Mouse (Mus musculus): ENCODE measurements around the gene 9530068E07Rik. TPM values are rescaled to one million over a fixed set of nuclear protein-coding genes. Genes with fewer than 3 reads are reported as not detected.

9530068E07Rik gene
- total RNA-seq, 2 experiments from 2014 or later, result 65.7 to 65.8 TPM

DNA sequence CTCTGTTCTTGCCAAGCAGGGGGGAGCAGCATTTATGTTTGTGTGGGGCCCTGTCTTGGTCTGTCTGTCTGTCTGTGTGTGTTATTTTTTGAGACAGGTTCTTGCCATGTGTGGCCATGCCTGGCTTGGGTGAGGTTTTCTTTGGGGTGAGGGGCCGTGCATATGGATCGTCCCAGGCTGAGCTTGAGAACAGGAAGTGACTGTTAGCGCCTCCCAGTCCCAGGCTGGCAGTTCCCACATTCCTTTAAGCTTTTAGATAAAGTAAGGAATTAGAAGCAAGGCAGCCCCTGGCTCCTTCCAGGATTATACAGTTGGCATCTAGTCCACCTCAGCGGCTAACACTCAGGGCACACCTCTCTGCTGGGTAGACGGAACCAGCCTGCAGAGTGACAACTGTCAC, 13.1 kb downstream of the 9530068E07Rik start:
- DNase-seq (ENCODE audit: low spot score in 2 of 2), result no peak
- intact Hi-C loops (cut with DNase I), result no loop called here

DNA sequence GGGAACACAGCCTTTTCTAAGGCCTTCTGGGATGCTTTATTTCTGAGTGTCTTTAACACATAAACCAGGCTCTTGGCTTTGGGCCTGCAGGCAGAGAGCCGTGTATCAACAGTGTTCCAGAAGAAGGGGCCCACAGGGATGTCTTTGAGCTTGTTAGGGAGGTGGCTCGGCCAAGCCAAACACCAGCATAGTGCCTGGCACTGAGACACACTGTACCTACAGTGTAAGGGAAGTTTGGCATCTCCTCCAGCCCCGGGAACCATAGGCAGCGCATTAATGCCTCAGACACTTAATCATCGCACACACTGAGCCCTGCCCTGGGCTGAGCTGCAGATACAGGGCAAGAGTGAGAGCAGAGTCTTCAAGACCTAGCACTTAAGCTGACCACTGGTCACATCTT, 22.1 kb downstream of the 9530068E07Rik start:
- no peak for DNase-seq (ENCODE audit: low spot score in 2 of 2)
- intact Hi-C loops (cut with DNase I), result no loop called here

DNA sequence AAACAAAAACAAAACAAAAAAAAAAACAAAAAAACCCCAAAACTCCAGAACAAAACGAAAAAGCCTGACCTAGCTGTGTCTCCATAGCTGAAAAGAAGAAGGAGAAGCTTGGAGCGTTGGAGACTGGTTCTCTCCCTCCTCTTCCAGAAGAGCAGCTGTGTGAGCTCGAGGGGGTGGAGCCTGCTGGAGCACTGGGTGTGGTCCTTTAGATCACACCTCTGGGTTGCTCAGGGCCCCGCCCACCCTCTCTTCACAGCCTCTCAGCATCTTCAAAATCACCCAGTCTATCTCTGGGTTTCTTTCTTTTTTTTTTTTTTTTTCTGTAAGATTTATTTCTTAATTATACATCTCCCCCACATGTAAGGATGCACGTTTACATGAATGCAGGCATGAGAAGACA, 23.0 kb downstream of the 9530068E07Rik start:
- DNase-seq (ENCODE audit: low spot score in 2 of 2), result no peak
- intact Hi-C loops (cut with DNase I), result no loop called here

DNA sequence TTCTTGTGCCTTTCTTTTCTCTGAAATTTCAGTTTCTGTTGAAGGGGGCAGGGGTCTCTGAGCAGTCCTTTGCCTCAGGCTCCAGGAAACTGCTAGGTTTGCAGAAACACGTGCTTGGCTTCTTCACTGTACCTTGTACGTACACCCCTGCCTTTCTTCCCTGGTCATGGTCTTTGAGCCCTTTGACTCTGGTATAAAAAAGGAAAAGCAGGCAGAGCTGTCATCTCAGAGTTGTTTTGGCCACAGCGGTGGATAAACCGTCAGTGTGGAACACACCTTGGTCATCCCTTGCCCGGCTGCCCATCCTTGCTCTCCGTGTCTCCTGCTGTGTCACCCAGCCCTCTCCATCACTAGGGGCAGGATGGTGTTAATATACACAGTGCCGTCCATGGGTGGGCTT, 23.6 kb downstream of the 9530068E07Rik start:
- DNase-seq (ENCODE audit: low spot score in 2 of 2), result no peak
- intact Hi-C loops (cut with DNase I), result loop anchor here (2.0 to 5.0 kb wide), 2 partner anchors 612 to 837 kb away; no protein-coding TSS in a partner anchor

DNA sequence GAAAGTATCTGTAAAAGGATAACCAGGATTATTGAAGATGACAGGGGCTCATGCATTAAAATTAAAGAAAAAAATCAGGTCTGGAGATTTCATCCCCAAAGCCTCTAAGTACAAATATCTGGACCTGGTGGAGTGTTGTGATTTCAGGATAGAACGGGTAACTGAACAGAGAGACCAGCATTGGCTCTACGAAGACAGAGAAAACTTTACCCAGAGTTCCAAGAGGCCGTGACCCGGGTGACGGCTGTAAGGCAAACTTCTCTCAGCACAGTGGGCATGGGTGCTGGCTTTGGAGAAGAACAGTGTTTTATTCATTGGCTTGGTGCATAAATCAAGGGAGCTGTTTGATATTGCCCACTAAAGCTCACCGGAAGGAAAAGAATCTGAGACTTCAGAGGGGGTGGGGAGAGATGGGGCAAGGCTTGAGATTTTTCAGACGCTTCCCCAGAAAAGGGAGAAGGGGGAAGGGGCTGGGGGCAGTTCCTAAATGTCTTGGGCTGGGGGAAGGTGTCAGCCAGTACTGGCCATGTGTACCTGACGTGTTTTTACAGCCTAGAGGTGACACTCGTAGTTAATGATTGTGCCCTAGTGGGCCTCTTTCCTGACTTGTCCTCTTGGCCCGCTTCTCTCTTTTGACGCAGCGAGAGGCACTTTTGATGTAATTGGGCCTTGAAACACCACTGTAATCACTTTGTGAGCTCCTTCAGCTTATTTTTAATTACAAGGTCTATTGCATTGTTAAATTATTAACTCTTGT, 24.2 kb downstream of the 9530068E07Rik start:
- intact Hi-C loops (cut with DNase I), result loop anchor here (2.0 to 5.0 kb wide), 2 partner anchors 612 to 836 kb away; no protein-coding TSS in a partner anchor
- no peak for DNase-seq (ENCODE audit: low spot score in 2 of 2)

DNA sequence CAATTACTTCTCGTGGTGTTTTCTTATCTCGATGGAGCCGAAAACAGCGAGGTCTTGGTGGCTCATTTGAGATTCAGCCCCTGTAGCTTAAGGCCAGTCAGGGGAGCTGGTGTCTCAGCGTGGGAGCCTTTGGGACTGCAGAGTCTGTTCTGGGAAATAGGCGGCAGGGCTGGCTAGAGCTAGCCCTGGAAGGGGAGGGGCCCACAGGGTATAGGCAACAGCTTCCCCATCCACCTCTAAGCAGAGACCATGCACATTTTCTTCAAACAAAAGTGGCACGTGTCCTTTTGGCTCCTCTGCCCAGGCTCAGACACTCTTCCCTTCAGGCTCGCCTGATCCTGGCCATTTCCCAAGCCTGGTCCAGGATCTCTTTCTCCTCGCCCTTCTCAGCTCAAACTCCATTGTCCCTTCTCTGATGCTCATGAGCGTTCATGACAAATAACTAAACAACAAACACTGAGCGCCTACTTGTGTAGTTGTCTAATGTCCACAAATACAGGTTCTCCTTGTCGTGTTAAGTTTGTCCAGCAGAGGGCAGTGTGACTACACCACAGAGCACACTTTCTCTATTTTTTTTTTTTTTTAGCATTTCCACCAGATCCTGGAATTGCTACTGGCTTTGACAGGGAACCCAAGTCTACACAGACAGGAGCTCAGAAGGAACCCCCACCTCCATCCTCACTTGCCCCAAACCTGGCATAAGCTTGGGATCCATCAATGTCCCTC, 25.0 kb downstream of the 9530068E07Rik start:
- intact Hi-C loops (cut with DNase I), result loop anchor here (2.0 to 5.0 kb wide), 2 partner anchors 611 to 836 kb away; no protein-coding TSS in a partner anchor

DNA sequence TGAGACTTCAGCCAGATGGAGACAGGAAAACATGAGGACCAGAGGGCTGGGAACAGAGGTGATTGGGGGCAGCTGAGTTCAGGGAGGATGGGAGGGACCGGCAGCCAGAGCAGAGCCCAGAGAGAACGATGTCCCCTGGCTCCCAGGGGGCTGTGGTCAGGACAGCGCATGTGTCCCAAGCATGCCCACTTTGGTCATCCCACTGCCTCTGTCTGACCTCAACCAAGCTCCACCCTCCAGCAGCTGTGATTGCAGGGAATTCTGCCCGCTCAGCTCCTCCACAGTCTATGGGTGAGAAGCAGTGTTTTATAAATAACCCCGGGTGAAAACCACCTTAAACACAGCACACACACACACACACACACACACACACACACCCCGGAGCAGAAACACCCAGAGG, 33.2 kb downstream of the 9530068E07Rik start:
- intact Hi-C loops (cut with DNase I), result no loop called here
- no peak for DNase-seq (ENCODE audit: low spot score in 2 of 2)

More for the DNA sequence above, 25.0 kb downstream of the 9530068E07Rik start:
- peak in 1 of 2 experiments; percentile 71 for DNase-seq (ENCODE audit: low spot score in 2 of 2)

DNA sequence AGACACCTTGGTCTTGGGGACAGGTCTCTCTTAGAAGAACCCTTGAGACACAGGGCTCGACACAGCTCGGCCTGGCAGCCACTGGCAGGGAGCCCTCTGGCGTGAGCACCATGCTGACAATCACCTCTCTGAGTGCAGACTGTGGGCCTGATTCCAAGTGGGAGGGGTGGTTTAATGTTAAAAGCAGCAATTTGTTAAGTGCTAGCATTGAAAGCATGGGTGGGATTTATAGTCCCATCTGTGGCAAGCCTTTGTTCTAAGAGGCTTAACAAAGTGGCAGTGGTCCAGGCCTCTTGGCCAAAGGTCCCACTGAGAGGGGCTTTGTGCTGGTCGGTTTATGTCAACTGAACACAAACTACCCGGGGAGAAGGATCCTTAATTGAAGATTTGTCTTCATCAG, 35.4 kb downstream of the 9530068E07Rik start:
- intact Hi-C loops (cut with DNase I), result loop anchor here (10.0 kb wide), 1 partner anchor 213 kb away; no protein-coding TSS in a partner anchor
- DNase-seq (ENCODE audit: low spot score in 2 of 2), result no peak

DNA sequence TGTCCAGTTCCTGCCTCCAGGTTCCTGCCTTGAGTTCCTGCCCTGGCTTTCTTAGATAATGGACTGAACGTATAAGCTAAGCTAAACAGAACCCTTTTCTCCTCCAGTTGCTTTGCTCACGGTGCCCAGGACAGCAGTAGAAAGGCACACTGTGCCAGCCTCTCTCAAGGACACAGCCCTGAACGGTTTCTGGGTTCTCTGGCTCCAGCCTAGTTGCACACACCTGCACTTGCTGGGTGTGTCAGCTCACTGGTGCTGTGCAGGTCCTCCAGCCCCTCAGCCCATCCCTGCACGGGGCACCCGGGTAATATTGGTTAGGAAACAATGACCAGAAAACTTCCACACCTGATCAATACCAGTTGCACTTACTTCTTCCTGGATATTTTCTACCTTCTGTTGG, 35.9 kb downstream of the 9530068E07Rik start:
- no peak for DNase-seq (ENCODE audit: low spot score in 2 of 2)
- intact Hi-C loops (cut with DNase I), result loop anchor here (2.0 to 10.0 kb wide), 2 partner anchors 105 to 213 kb away; no protein-coding TSS in a partner anchor

DNA sequence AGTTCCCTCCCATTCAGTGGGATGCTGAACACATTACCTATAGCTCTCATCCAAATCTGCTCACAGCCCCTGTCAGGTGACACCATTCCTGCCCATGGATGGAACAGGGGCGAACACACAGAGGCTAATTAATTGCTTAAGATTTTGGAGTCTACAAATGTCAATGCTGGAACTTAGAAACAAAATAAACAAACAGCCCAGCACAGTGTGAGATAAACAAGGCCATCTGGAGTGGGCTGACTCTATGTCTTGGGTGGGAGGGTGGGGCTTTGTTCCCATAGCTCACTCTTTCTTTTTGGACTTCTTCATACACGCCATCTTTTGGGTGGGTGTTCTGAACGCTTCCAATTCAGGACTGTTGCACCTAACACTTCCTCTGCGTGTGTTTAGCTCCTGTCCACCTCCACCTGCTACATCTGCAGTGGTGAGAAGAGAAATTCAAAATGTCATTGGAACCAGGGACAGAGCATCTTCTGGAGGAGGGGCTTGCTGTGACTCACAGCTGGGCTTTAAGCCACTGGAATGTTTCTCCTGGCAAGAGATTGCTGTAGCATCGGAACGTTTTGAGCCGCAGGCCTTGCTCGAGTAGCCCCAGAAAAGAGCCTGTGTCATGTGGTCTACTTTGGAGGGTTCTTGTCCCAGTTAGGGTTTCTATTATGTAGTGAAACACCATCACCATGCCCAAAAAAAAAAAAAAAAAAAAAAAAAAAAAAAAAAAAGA, 37.0 kb downstream of the 9530068E07Rik start:
- intact Hi-C loops (cut with DNase I), result loop anchor here (2.0 to 10.0 kb wide), 2 partner anchors 104 to 212 kb away; no protein-coding TSS in a partner anchor
- peak; percentile 58 to 59 for DNase-seq (ENCODE audit: low spot score in 2 of 2)

DNA sequence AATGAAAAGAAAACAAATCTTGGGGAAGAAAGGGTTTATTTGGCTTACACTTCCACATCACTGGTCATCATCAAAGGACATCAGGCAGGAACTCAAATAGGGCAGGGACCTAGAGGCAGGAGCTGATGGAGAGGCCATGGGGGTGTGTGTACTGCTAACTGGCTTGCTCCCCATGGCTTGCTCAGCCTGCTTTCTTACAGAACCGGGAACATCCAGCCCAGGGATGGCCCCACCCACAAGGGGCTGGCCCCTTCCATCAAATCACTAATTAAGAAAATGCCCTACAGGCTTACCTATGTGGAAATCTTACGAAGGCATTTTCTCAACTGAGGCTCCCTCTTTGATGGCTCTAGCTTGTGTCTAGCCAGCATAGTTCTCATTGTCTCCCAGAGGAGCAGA, 37.6 kb downstream of the 9530068E07Rik start:
- intact Hi-C loops (cut with DNase I), result loop anchor here (2.0 to 10.0 kb wide), 2 partner anchors 103 to 211 kb away; no protein-coding TSS in a partner anchor

DNA sequence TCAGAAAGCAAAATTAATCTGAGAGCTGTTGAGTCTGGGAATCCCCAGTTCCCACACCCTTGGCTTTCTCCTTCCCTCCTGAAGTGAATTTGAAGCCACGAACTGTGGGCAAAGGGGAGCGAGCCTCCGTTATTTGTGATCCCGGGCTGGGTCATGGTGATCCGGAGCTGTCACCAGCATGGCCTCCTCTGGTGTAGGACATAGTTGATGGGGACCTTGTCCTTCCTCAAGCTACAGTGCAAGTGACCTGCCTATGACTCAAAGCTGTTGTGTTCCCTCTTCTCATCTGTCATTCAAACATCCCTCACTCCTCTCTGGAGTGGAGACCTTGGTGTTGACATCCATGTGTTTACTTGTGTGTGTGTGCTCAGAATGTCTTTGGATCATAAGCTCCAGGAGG, 39.2 kb downstream of the 9530068E07Rik start:
- intact Hi-C loops (cut with DNase I), result loop anchor here (10.0 kb wide), 1 partner anchor 209 kb away; no protein-coding TSS in a partner anchor
- DNase-seq (ENCODE audit: low spot score in 2 of 2), result no peak

More for the DNA sequence above, 37.6 kb downstream of the 9530068E07Rik start:
- no peak for DNase-seq (ENCODE audit: low spot score in 2 of 2)

DNA sequence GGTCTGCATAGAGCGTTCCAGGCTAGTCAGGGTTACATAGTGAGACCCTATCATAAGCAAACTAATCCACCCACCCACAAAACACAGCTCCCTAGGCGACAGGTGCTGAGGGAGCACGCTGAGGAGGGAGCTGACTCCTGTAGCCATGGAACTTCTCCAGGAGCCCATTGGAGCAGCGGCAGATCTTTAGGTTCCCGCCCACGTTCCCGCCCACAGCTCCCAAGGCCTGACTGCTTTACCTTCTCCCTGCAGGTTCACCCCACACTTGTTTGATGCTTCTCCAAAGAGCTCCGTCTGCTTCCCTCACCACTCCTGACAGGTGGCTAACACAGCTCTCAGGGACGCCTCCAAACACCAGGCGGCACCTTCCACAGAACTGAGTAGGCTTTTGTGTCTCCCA, 40.9 kb downstream of the 9530068E07Rik start:
- DNase-seq (ENCODE audit: low spot score in 2 of 2), result peak; percentile 76 to 80
- intact Hi-C loops (cut with DNase I), result loop anchor here (10.0 kb wide), 1 partner anchor 208 kb away; no protein-coding TSS in a partner anchor

DNA sequence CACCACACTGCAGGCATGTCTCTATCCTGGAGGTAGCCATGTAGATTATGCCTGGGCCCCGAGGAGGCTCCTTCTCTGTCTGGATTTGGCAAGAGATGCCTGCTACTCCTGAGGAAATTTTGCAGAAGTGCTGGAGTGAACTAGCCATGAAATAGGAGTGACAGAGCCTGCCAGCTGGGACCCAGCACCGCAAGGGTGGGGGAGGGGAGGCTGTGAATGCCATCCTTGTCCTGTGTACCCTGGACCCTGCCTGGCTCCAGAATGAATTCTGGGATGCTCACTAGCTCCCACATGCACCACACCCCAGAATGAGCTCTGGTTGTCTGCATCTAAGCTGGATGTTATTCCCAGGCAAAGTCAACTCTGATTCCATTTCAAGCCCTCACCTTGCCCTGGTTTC, 44.9 kb downstream of the 9530068E07Rik start:
- intact Hi-C loops (cut with DNase I), result no loop called here
- DNase-seq (ENCODE audit: low spot score in 2 of 2), result no peak

DNA sequence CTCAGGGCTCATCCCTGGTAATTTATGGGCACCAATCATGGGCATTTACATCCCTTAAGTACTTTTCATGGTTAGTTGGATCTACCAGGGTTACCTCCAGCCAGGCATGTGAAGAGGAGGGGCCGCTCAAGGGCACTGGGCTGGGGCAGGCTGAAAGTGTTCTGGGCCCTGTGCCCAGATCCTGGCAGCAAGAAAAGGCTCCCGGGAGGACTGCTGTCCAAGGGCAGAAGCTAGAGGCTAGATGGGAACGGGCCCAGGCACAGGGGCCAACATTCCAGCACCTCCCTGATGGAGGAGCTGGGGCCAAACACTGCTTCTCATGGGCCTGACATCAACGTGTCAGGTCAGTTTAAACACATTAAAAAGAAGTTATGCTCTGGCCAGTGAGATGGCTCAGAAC, 51.0 kb downstream of the 9530068E07Rik start:
- no peak for DNase-seq (ENCODE audit: low spot score in 2 of 2)
- intact Hi-C loops (cut with DNase I), result no loop called here

DNA sequence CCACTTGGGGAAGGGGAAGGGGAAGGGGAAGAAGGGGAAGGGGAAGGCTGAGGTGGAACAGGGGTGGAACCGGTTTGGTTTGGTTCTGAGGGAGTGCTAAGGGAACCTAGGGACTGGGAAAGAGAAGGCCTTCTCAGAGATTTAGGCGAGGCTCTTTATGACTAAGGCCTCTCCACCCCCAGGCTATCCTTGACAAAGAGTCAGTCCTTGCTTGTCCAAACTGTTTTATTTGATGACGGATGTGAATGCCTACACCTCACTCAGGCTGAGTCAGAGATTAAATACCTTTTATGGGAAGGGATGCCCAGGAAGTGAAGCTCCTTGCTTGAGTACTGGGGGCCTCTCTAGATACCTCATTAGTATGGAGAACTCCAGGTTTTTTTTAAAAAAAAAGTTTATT, 52.8 kb downstream of the 9530068E07Rik start:
- intact Hi-C loops (cut with DNase I), result no loop called here
- no peak for DNase-seq (ENCODE audit: low spot score in 2 of 2)

DNA sequence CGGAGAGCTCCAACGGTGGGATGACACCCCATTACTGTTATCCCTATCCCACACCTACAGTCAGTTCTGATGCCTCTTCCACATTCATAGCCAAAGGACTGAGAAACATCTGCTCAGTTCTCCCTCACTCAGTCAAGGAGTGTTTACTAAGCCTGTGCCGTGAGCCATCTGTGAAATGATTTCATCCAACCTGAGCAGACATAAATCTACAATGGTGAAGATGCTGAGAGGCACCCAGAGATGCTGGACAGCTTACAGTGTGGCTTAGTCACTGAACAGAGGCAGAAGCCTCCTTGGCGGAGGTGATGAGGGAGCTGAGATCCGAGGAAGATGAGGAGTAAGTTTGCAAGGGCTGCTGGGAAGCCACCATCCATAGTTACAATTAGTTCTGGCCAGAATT, 62.1 kb downstream of the 9530068E07Rik start:
- DNase-seq (ENCODE audit: low spot score in 2 of 2), result no peak
- intact Hi-C loops (cut with DNase I), result no loop called here
